Mouse (Mus musculus): Measurements from ENCODE around the gene Nccrp1.

GRCm38 (mm10) chr7:28572689-28573088, 25.6 kb upstream of the Nccrp1 start:
- TF ChIP-seq GATA1 (IDR thresholded peaks at IDR 0.05; ENCODE audit: low read length), result no peak
- no peak for TF ChIP-seq TAL1 (IDR thresholded peaks at IDR 0.05; ENCODE audit: low read length)

All from erythroblast, embryonic 14.5 days (primary cell).